Mouse (Mus musculus) bone marrow macrophage, adult 2 months (primary cell): ENCODE measurements around the gene Ror2. TPM values are rescaled to one million over a fixed set of nuclear protein-coding genes. Genes with fewer than 3 reads are reported as not detected.

Experiments used
- H3K27ac ChIP-seq: 2 replicates; pipeline ENCODE4 v1.5.1; 2012; ENCODE audit warnings: low read depth, low read length; ENCODE audit not compliant: insufficient read depth
- H3K4me1 ChIP-seq: 2 replicates; pipeline ENCODE4 v1.6.1; 2012; ENCODE audit warnings: low read length; ENCODE audit not compliant: control insufficient read depth, insufficient read depth
- H3K4me3 ChIP-seq: 2 replicates; pipeline ENCODE4 v1.5.1; 2012; ENCODE audit warnings: mild to moderate bottlenecking, low read length, moderate library complexity; ENCODE audit not compliant: insufficient read depth
- CTCF ChIP-seq: IDR thresholded peaks from 2 replicates; pipeline ENCODE4 v1.5.1; 2012; ENCODE audit warnings: low read depth, mild to moderate bottlenecking, low read length, moderate library complexity
- POLR2A ChIP-seq: IDR thresholded peaks from 2 replicates; pipeline ENCODE4 v1.6.1; 2012; ENCODE audit warnings: mild to moderate bottlenecking, low read depth, low read length, borderline replicate concordance
- polyA plus RNA-seq: library from polyadenylated mRNA; stranded (reverse); fragments of >200 nt; gene quantifications from 2 replicates; pipeline ENCODE4 v1.2.4, GENCODE M21; 2012; ENCODE audit not compliant: missing spikeins, insufficient read depth, insufficient read length

Ror2 gene
- polyA plus RNA-seq, 1 experiment: not detected

DNA sequence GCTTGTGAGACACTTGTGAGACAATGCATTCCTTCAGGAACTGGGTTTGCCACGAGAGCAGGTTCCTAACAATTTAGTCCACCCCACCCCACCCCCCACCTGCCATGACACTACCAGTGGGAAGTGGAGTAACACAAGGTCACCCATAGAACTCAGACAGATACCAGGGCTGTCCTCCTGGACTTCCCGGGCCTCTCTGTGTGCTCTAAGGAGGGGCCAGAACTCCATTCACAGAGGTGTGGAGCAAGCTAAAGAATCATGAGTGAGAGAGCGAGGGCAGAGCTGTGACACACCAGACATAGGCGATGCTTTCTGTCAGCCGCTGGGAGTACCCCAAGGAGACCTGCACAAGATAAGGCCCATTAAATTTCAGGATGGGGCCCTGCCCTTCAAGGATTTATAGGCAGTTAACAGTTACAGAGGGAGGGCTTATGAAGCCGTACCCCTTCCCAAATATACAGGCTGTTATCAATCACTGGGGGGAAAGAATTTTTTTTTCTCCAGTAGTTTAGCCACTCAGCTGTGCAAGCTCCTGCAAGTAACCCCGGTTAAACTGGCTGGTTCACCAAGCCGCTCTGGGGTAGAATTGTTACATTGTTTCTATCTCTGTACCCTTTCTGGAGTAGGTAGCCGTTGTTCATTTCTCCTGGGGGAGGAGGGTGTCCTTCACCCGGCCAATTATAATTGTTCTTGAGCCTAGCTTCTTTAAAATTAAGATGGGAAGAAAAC lies 109.1 kb downstream of the Ror2 start:
- Histone ChIP-seq H3K4me1 (no peaks in the 10 kb centered on the region), H3K4me3 (no peak overlapping the region), H3K27ac (no peak overlapping the region)
- TF ChIP-seq CTCF (no peak), POLR2A (no peak)

GRCm38 (mm10) chr13:53175041-53175440 lies 110.9 kb downstream of the Ror2 start:
- H3K4me1 ChIP-seq: no peaks in the 10 kb centered on the region
- no peak overlapping the region for H3K4me3 ChIP-seq
- no peak for TF ChIP-seq CTCF
- no peak for TF ChIP-seq POLR2A
- H3K27ac ChIP-seq: no peak overlapping the region

DNA sequence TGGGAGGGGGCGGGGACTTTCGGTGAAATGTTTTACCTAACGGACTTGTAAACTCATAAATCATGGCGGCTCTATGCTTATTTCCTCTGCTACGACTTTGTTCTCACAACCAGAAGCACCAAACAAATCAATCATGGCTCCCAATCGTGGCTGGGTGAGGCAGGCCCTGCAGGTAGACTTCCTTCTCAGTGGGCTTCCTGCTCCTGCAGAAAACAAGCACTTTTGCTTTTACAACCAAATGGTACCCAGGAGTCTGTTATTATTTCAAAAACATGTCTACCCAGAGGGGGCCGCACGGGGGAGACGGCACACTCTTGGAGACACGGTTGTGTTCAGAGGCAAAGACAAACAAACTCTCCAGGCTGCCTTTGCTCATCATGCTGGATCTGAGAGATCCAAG lies 122.3 kb downstream of the Ror2 start:
- Histone ChIP-seq H3K4me1 (no peaks in the 10 kb centered on the region), H3K27ac (no peak overlapping the region), H3K4me3 (no peak overlapping the region)
- TF ChIP-seq CTCF (no peak), POLR2A (no peak)

- Histone ChIP-seq H3K27ac (no peak overlapping the region), H3K4me1 (no peaks in the 10 kb centered on the region), H3K4me3 (no peak overlapping the region)
- TF ChIP-seq POLR2A: no peak
- TF ChIP-seq CTCF: no peak
Measured at GRCm38 (mm10) chr13:53163060-53163459, 122.9 kb downstream of the Ror2 start.

GRCm38 (mm10) chr13:53159501-53159900 lies 126.4 kb downstream of the Ror2 start:
- no peak overlapping the region for H3K4me3 ChIP-seq
- no peak overlapping the region for H3K27ac ChIP-seq
- no peak for TF ChIP-seq CTCF
- no peak for TF ChIP-seq POLR2A
- H3K4me1 ChIP-seq: no peaks in the 10 kb centered on the region

- no peaks in the 10 kb centered on the region for H3K4me1 ChIP-seq
- no peak overlapping the region for H3K4me3 ChIP-seq
- no peak overlapping the region for H3K27ac ChIP-seq
- no peak for TF ChIP-seq POLR2A
Measured at GRCm38 (mm10) chr13:53158405-53159005, 127.4 kb downstream of the Ror2 start.

DNA sequence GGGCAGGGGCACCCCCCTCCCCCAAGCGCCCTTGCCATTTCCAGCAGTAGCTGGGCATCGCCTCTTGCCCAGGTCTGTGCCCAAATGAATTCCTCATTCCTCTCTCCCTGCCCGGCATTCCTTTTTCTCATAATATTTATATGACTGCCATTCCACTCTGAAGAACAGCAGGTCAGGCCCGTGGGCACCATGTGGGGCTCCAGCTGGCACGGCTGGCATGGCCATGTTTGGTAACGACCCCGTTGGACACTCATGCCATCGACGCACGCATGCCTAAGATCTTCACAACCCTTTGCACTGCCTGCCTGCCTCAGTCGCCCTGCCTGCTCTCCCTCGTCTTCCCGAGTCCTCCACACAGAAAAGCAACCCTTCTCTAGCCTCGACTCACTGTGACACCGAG lies 129.0 kb downstream of the Ror2 start:
- no peaks in the 10 kb centered on the region for H3K4me1 ChIP-seq
- H3K27ac ChIP-seq: no peak overlapping the region
- TF ChIP-seq CTCF: no peak
- no peak for TF ChIP-seq POLR2A
- no peak overlapping the region for H3K4me3 ChIP-seq

DNA sequence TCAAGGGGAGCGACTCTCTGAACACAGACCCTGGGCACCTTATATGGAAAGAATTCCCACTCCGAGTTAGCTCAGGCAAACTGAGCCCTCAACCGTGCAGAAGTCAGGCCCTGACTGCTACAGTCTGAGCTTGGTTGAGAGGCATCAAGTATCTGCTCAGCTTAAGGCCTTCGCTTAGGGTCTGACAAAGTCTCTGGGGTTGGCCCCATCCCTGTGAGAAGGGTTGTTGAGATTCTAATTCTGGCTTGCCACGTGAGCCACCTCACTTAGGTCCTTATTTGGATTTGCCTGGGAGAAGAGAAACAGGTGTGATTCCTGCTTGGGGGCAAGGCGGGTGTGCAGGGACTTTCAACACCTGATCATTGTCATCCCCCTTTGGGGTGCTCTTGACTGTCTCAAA lies 129.6 kb downstream of the Ror2 start:
- Histone ChIP-seq H3K27ac (no peak overlapping the region), H3K4me1 (no peaks in the 10 kb centered on the region), H3K4me3 (no peak overlapping the region)
- no peak for TF ChIP-seq CTCF
- no peak for TF ChIP-seq POLR2A

DNA sequence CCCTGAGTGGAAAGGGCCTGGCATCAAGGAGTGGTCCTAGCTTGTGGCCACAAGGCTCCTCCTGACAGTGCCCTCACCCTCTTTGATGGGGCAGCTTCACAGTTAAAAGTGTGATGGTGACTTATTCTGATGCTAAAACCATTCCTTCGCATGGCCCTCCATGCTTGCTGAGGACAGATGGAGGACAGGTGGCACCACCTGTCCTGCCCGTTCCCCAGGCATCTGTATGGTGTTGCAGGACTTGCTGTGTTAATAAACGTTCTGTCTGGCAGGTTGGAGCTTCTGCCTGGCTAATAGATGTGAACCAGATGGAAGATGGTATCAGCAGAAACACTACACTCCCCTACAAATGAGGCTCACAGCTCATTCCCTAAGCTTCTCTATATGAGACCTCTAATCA lies 140.4 kb downstream of the Ror2 start:
- Histone ChIP-seq H3K27ac (no peak overlapping the region), H3K4me1 (no peaks in the 10 kb centered on the region), H3K4me3 (no peak overlapping the region)
- TF ChIP-seq CTCF: no peak
- no peak for TF ChIP-seq POLR2A

DNA sequence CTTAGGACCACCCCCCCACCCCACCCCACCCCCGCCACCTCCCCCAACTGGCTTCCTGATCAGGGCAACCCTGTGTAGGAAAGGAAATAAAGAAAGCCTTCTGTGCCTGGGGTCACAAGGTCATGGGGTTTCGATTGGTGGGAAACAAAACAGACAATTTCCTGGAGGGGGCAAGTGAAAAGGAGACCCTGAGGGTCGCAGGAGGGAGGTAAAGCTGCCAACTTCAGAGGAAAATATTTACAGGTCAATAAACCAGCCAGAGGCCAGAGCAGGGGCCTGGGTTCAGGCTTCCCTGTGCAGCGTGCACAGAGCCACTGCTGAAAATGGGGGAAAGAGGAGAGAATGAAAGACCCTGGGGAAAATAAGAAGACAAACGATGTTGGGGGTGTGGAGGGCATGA lies 142.8 kb downstream of the Ror2 start:
- H3K4me3 ChIP-seq: no peak overlapping the region
- TF ChIP-seq CTCF (no peak), POLR2A (no peak)
- H3K4me1 ChIP-seq: no peaks in the 10 kb centered on the region
- no peak overlapping the region for H3K27ac ChIP-seq
